Mouse (Mus musculus): ENCODE measurements around the gene Astn1.

- TF ChIP-seq EP300 (IDR thresholded peaks at IDR 0.05; ENCODE audit: insufficient read depth, low read depth, low read length): no peak
- no peak for TF ChIP-seq POLR2A (IDR thresholded peaks at IDR 0.05; ENCODE audit: insufficient read depth, low read depth, low read length)
These were observed 24.7 kb downstream of the Astn1 start for GRCm38 (mm10) chr1:158386781-158387180.

Measured in heart, adult 2 months (tissue).